Mouse (Mus musculus) cerebral cortex, adult 2 months (tissue): ENCODE results near the gene Gcm2.

Experiments used
- WGBS: fragments of 180-500 bp; shearing (Covaris S2); methylation state at CpG from one replicate; pipeline ENCODE4 v1.1.7; 2018; 5-methylcytosine and 5-hydroxymethylcytosine counted together

Gene Gcm2

DNA sequence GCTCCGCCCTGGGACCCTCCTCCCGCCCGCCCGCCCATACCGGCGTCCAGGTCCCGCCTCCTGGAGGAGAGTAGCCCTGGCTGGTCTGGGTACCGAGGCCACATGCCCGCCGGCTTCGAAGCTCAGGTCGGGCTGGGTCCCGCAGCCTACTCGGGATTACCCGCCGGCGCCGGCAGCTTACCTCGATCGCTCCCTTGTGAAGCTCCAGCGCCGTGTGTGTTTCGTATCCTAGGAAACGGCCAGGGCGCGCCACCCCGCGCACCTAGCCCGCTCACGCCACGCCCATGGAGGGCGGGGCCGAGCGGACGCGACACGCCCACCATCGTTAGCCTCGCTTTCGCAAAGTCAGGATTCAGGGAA, 31.4 kb downstream of the Gcm2 start, which contains the start of gene Mak:
TSS of gene Mak (minus strand) at position 286 of the 360 bp plus-strand sequence.
- WGBS = under 1% methylated on average over 40 of the region's 40 CpGs

GRCm38 (mm10) chr13:41078690-41079420, 32.0 kb downstream of the Gcm2 start:
- WGBS = 14% methylated on average over 24 of the region's 24 CpGs

DNA sequence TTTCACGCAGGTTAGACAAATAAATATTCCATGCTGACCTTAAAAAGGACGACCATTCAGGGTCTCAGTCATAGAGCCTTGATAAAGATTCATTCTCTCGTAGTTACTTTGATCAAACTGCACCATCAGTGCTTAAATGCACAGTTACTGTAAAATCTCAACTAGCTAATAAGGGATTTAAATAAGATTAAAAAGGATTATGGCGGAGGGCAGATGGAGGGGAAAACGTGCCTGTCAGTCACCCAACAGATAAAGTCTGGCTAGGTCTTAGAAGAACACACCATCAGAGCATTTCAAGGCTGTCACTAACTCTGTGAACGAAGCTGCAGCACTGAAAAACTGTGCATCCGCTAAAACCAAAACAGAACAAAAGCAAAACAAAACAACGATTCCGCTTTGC, 32.9 kb downstream of the Gcm2 start:
- 58% methylated on average over 9 of the region's 9 CpGs for WGBS

- WGBS = 83% methylated on average over 5 of the region's 5 CpGs
Observed at GRCm38 (mm10) chr13:41073819-41074218, 37.0 kb downstream of the Gcm2 start.

- 68% methylated on average over 11 of the region's 11 CpGs for WGBS
Observed at GRCm38 (mm10) chr13:41071617-41072016, 39.2 kb downstream of the Gcm2 start.

DNA sequence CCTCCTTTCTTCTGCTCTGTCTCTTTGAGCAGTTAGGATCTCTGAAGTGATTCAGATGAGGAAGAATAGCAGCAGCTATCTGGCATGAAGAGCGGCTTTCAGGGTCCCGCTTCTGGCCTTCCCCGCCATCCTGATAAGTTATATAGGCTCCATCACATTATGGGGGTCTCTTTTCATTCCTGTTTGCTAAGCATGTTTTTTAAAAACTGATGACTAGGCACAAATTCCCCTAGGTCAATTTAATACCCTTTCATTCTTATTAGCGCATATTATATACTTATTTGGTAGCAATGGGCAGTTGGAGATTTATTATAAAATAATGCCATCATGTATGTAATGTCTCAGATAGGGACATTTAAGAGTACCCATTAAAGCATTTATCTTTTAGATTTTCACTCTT, 43.2 kb downstream of the Gcm2 start:
- 98% methylated on average over 4 of the region's 4 CpGs for WGBS

GRCm38 (mm10) chr13:41051965-41052364, 58.9 kb downstream of the Gcm2 start:
- WGBS = 58% methylated on average over 5 of the region's 5 CpGs
